Mouse (Mus musculus) ovary, postnatal 14 days (tissue): ENCODE measurements around the gene Abca14.
A peak's percentile ranks its signal among the peaks of the same experiment; 100 is the strongest.
"Not testable (repeated sequence)": the region's sequence is repeated elsewhere in the genome, so short reads cannot be mapped to it uniquely, and the experiment has no call there.

ENCODE experiments used
- DNase-seq: peaks from one replicate; pipeline ENCODE4 v3.0.0; 2022; ENCODE audit warnings: low spot score

Gene Abca14

GRCm38 (mm10) chr7:120201771-120202170, 2.0 kb upstream of the Abca14 start, which contains the start of gene Crym:
Crym (minus strand) TSS chr7:120202111.
- DNase-seq: no peak

DNA sequence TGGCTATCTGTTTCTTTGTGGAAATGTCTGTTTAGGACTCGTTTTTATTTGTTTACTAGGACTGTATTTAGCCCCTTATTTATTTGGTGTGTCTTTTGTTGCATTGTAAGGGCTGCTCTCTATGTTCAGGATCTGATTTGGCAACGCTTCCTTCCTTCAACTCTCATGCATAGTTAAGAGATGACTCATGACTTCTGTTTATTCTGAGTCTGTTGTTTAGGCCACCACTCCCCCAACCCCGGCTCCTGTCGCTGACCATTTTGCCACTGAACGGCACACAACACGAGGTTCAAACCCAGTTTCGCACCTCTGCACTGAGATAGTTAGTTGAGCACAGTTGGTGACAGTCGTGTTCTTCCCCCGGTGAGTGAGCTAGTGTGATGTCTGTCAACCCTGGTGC, 2.2 kb downstream of the Abca14 start:
- DNase-seq: no peak

DNA sequence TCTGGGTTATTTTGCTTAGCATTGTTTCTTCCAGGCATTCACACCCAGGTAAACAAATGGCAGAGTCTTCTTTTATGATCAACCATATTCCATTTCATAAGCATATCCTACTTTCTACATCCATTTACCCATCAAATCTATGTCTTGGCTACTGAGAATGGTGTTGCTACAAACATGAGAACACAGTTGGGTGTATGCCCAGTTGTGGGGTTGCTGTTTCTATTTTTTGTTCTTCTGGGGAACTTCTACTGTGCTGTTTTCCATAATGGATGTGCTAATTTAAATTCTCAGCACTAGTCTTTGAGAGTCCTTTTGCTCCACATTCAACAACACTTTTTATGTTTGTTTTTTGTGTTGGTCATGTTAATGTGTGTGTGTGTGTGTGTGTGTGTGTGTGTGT, 24.8 kb downstream of the Abca14 start:
- no peak for DNase-seq

- DNase-seq: no peak
These were observed 37.3 kb downstream of the Abca14 start for GRCm38 (mm10) chr7:120241092-120241491.

DNA sequence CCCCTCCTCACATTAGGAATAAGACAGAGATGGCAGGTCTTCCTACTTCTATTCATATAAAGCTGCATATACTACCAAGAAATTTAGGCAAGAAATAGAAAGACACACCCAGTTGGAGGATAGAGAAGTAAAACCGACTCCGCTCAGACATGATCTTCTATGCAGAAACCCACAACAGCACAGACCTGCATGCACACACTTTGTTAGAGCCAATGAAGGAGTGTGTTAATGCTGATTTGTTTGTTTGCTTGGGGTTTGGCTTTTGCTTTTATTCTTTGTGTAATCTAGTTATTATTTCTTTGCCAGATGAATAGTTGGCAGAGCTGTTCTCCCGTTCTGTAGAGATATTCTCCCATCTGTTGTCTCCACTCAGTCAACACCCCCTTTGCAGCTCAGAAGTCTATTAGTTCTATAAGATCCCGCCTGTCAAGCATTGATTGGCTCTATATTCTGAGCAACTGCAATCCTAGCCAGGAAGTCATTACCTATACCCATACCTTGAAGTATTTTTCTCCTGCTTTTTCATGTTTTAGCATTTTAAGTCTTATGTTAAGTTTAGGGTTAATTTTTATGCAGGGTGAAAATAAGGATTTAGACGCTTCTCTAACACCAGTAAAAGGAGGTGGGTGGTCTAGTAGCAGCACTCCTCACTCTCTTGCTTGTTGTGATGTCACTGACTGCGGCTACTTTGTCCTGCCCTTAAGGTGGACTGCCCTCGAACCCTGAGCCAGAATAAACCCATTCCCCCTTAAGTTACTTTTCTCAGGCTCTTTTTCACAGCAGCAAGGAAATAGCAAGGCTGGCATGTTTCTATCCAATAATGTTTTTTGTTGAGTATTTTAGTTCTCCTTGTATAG, 67.6 kb downstream of the Abca14 start:
- no peak for DNase-seq

DNA sequence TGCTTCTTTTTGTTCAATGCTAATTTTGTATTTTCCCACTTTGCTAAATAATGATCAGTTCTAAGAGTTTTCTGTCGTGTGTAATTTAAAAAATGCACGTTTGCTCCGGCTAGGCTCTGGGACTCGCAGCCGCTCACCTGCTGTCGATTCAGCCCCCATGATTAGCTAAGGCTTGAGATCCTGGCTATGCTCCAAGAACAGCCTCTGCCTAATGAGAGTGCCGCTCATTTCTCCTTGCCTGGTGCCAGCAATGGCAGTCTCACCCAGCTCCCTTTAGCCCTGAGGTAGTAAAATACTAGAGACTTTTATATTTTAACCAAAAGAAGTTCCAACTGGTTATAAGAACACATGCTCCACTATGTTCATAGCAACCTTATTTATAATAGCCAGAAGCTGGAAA, 68.3 kb downstream of the Abca14 start:
- DNase-seq: no peak

DNA sequence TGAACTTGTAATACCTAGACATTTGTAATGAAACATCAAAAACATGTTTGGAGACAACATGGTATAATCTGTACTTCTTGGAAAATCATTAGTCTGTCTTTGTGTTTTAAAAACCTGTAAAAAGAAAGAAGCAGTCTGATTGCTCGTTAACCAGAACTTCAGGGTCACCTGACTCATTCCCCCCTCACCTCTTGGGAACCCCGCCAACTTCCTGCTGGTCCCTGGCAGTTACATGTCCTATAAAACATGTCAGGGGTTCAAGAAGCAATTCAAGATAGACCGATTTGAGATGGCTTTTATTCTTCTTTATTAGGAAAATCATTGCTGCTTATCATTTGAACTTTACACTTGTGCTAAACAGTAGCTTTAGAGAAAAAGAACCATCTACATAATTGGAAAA, 81.5 kb downstream of the Abca14 start:
- no peak for DNase-seq

- DNase-seq: no peak
These were observed 112.3 kb downstream of the Abca14 start for GRCm38 (mm10) chr7:120316086-120316485.

GRCm38 (mm10) chr7:120322963-120323362, 119.2 kb downstream of the Abca14 start:
- DNase-seq: no peak

DNA sequence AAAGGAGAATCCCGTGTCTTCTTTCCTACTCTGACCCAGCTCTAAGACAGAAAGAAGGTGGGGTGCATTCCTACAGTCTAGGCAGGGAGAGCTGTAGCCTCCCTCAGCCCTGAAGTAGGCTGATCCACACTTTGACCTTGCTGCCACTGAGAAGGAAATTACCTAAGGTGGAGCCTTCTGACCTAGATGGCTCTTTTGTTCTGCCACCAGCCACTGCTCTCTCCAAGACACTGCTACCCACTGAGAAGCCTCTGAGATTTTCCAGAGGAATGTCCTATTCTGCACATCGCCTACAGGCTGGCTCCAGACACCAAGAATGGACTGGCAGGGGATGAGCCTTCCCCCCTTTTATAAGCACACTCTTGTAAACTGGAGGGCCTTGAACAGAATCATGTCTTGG, 122.2 kb downstream of the Abca14 start:
- DNase-seq: not testable (repeated sequence)

GRCm38 (mm10) chr7:120327220-120328073, 123.7 kb downstream of the Abca14 start:
- DNase-seq: peak; percentile 15

DNA sequence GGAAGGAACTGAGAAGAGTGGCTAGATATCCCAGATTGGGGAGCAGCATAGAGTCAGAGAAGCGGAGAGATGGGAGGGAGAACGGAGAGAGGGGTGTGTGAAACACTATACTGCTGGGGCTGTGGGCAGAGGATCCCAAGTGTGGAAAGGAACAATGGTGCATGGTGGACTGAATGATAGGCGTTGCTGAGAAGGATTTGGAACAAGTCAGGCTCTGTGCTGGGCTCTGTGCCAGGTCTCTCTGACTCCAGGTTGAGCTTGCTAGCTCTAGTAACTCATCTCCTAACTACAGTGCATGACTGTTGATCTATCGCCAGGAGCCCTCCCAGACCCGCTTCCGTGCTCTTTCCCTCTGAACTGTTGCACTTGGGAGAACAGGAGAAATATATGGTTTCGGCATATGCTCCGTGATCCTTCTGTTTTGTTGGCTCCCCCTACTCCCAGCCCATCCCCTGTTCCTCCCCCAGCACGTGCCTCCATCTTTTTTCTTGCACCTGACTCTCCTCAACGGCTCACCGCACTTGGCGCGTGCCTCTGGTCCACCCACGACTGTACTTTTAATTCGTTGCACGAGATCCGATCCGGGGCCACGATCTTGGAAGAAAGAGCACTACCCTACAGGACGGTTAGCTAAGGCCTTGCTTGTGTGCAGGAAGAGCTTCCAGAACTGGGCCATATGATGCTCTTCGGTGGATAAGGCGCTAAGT, 124.5 kb downstream of the Abca14 start, which contains the start of gene Abca15:
Gene Abca15, plus strand, starts transcription at position 584 of the 707 bp plus-strand sequence.
- DNase-seq: peak; percentile 8

GRCm38 (mm10) chr7:120361159-120361558, 157.4 kb downstream of the Abca14 start:
- no peak for DNase-seq
